Mouse (Mus musculus) right cerebral cortex, postnatal 14 days (tissue): ENCODE measurements at regions not wholly inside any gene's neighbourhood (a gene's known extent, or its start where the extent isn't known, plus 50 kb on each side); places are given as distances from the start of the nearest gene placed in this dataset.
"Not testable (repeated sequence)": the region's sequence is repeated elsewhere in the genome, so short reads cannot be mapped to it uniquely, and the experiment has no call there.

Experiments
- DNase-seq: peaks from one replicate; pipeline ENCODE4 v3.0.0; 2022

DNA sequence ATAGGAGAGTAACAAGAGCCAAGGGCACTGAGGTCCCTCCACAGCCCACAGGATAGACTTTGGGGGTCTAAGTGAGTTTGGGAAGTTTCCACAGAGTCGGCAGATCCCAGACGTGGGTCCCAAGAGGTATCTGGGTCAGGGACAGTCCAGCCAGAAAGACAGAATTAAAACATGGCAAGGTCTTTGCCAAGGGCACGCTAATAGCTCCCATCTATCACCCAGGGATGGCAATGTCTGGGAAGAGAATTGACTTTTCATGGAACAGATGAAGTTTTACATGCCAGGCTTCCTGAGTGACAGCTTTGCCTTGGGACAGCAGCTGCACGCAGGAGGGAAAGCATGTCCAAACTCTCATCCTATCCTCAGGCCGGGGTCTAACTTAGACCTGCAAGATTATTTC, 563.5 kb downstream of the Gm10330 start:
- not testable (repeated sequence) for DNase-seq

DNA sequence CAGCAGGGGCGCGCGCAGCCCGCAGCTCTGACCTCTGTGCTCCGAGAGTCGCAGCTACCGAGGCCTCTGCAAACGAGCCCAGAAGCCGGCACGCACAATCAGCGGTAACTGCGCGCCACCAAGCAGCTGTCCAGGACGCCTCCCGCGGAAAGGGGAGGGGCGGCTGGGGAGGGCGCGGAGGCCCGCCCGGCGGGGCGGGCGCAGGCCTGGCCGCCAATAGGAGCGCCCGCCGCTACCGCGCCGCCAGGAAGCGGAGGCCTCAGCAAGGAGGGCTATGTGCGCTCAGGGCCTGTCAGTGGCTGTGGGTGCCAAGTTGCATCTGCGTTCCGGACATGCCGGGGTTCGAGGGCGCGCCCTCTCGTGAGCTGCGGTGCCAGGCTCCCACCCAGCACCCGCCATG, 590.5 kb downstream of the Gm10330 start:
- peak; percentile 9 for DNase-seq

GRCm38 (mm10) chr12:23189110-23189509, 591.0 kb downstream of the Gm10330 start:
- DNase-seq = peak; percentile 2
